Mouse (Mus musculus) neural tube, embryonic 14.5 days (tissue): ENCODE data around the gene Gtf3c3. TPM values are rescaled to one million over a fixed set of nuclear protein-coding genes. Genes with fewer than 3 reads are reported as not detected.

Experiments
- ATAC-seq: fragments of 200-750 bp; cut with Nextera tagmentation; 2 replicates; pipeline ENCODE4 v1.8.0; 2017; ENCODE audit warnings: low read depth, mild to moderate bottlenecking, moderate TSS enrichment, moderate library complexity
- H3K27ac ChIP-seq: fragments of 300-500 bp; sonication (generic); 2 replicates; pipeline ENCODE4 v1.5.1; 2014; ENCODE audit warnings: low read depth, mild to moderate bottlenecking, control low read depth, low read length, moderate library complexity, mixed read lengths
- H3K27me3 ChIP-seq: fragments of 300-500 bp; sonication (generic); 2 replicates; pipeline ENCODE4 v1.6.1; 2014; ENCODE audit warnings: low read length; ENCODE audit not compliant: control insufficient read depth, insufficient read depth
- H3K36me3 ChIP-seq: fragments of 300-500 bp; sonication (generic); 2 replicates; pipeline ENCODE4 v1.6.1; 2014; ENCODE audit warnings: low read length, mixed read lengths; ENCODE audit not compliant: control insufficient read depth, insufficient read depth
- H3K4me1 ChIP-seq: fragments of 300-500 bp; sonication (generic); 2 replicates; pipeline ENCODE4 v1.6.1; 2014; ENCODE audit warnings: low read length; ENCODE audit not compliant: control insufficient read depth, insufficient read depth
- H3K4me2 ChIP-seq: fragments of 300-500 bp; sonication (generic); 2 replicates; pipeline ENCODE4 v1.6.1; 2014; ENCODE audit warnings: mild to moderate bottlenecking, low read depth, low read length, control low read depth
- H3K4me3 ChIP-seq: fragments of 300-500 bp; sonication (generic); 2 replicates; pipeline ENCODE4 v1.5.1; 2014; ENCODE audit warnings: low read depth, low read length, control low read depth, mixed read lengths
- H3K9ac ChIP-seq: fragments of 300-500 bp; sonication (generic); replicated peaks from 2 replicates; pipeline ENCODE4 v1.6.1; 2014; ENCODE audit warnings: low read depth, mild to moderate bottlenecking, control low read depth, low read length, mixed read lengths
- H3K9me3 ChIP-seq: fragments of 300-500 bp; sonication (generic); 2 replicates; pipeline ENCODE4 v1.6.1; 2016; ENCODE audit warnings: low read length; ENCODE audit not compliant: control insufficient read depth
- WGBS: fragments of 180-500 bp; shearing (Covaris S2); extraction: QIAGEN DNeasy Blood & Tissue Kit; methylation state at CpG from one replicate; pipeline ENCODE4 v1.1.7; 2014; 5-methylcytosine and 5-hydroxymethylcytosine counted together
- polyA plus RNA-seq: library from polyadenylated mRNA; unstranded; fragments of >200 nt; fragmentation: Nextera tagmentation; extraction: Ambion mirVana; gene quantifications from 2 replicates; pipeline ENCODE4 v1.2.1, GENCODE M21; 2014

Gene Gtf3c3
- 27.5 and 34.4 TPM in 2 replicates for polyA plus RNA-seq

DNA sequence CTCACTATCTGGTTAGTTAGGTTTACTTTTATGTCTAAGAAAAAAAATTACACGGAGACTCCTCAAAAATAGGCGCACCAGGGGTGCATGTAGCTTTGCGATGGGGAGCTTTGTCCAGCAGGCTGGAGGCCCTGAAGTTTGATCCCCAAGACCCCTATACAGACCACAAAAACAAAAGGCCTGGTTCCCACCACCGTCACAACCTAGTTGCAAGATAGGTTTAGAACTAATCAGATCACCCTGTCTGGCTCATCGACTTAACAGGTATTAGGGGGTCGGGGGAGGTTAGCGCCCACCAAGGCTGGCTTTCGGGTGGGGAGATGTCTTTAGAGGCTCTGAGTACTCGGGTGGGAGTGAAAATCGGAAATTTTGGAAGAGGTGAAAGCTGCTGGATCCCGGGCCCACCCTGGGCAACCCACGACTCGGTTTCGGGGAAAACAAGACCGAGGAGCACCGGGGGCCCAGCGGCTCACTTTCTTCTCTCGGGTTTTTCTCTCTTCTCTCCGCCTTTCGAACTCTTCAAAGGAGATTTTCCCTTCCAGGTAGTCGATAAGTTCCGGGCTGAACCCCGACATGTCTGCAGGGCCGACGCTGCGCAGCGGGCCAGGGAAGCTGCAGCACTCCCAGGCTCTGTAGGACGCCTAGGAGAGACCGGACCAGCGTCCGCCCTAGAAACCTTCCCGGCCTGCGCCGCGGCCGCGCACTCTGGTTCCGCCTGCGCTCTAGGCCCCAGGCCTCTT lies at the start of gene Gtf3c3:
Gene Gtf3c3 (minus strand): TSS at position 632 of the 740 bp plus-strand sequence.
- no peaks in the 10 kb centered on the region for H3K36me3 ChIP-seq
- H3K9me3 ChIP-seq, result no peaks in the 10 kb centered on the region
- H3K27ac ChIP-seq, result no peak within 1 kb of the TSS
- peak within 1 kb of the TSS; percentile 64 for H3K9ac ChIP-seq
- 3% methylated on average over 39 of the region's 39 CpGs for WGBS
- peak within 1 kb of the TSS; percentile 42 for H3K4me3 ChIP-seq
- peak within 1 kb of the TSS; percentile 67 for H3K4me2 ChIP-seq
- H3K27me3 ChIP-seq, result no peaks in the 10 kb centered on the region
- ATAC-seq, result peak; percentile 99
- H3K4me1 ChIP-seq, result 0 out of 2 replicates have a peak, but pooled peaks cover 3% of the 10 kb centered on the region

DNA sequence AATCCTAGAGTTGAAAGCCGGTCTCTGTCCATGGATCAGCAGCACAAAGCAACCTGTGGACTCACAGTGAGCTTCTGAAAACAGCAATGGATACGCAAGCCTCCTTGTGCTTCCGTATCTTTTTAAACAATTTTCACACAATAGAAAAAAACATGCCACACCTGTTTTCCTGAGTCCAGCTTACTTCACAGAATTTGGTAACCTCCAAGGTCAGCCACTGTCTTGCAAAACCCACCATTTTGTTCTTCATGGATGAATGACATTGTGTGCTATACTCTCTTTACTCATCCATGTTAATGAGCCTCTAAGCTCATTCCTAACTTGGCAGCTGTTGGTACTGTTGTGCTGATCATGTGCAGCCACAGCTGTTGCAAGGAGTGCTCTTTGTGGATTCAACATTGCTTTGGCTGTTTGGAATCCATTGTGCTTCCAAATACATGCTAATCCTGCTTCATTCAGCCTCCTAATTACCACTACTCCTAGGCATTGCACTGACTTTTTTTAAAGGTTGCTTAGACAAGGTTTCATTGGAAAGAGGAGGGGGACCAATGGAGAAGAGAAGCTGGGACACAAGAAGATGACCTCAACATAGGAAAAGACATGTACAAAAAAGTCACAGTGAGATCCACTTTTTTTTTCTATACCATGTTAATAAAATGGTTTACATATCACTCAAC lies 46.1 kb upstream of the Gtf3c3 start:
- Histone ChIP-seq H3K9ac (no peak overlapping the region), H3K4me2 (no peak overlapping the region), H3K36me3 (peaks cover 8% of the 10 kb centered on the region; the same call in 1 of the 2 replicates), H3K4me1 (no peaks in the 10 kb centered on the region), H3K27me3 (no peaks in the 10 kb centered on the region), H3K27ac (no peak overlapping the region), H3K9me3 (no peaks in the 10 kb centered on the region), H3K4me3 (no peak overlapping the region)
- WGBS, result 91% methylated on average over 3 of the region's 3 CpGs
- ATAC-seq, result no peak; the same call in 1 of the 2 replicates

DNA sequence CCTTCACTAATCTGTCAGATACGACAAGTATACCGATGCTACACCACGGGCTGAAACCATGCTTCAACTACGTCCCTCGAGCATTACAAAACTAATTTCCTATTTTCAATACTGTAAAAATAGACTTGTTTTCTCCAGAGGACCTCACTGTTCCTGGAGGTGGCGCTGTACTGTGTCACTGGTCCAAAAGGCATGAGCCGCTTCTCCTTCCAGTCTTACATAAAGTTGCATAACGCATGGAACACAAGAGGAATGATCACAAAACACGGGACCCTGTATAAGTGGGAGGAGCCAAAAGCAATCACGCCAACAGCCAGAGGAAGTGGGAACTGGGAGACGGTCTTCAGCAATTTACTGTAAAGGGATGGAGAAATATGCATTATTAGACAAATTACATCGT lies 41.7 kb upstream of the Gtf3c3 start:
- WGBS, result 96% methylated on average over 12 of the region's 12 CpGs
- Histone ChIP-seq H3K4me1 (no peaks in the 10 kb centered on the region), H3K4me3 (no peak overlapping the region), H3K36me3 (peaks cover 15% of the 10 kb centered on the region; the same call in 1 of the 2 replicates), H3K4me2 (no peak overlapping the region), H3K9ac (no peak overlapping the region), H3K27ac (no peak overlapping the region), H3K9me3 (no peaks in the 10 kb centered on the region), H3K27me3 (no peaks in the 10 kb centered on the region)
- no peak for ATAC-seq

DNA sequence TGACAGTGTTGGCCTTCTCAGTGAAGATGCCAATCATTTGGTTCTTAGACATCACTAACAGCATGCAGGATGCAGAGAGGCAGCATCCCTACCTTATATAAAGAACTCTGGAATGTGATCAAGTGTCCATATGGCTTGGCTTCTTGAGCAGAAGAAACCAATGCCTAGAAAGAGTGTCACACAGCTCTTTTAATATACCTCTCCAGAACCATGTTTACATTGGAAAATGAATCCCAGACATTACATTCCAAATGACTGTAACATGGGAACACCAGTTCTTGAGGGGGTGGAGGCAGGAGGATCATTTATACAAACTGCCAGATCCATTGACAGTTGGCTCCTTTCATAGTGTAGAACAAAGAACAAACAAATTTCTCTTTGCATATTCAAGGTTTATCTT lies 29.9 kb upstream of the Gtf3c3 start:
- no peaks in the 10 kb centered on the region for H3K4me1 ChIP-seq
- no peaks in the 10 kb centered on the region for H3K9me3 ChIP-seq
- H3K4me2 ChIP-seq, result no peak overlapping the region
- H3K36me3 ChIP-seq, result no peaks in the 10 kb centered on the region
- no peaks in the 10 kb centered on the region for H3K27me3 ChIP-seq
- no peak overlapping the region for H3K4me3 ChIP-seq
- H3K9ac ChIP-seq, result no peak overlapping the region
- no peak overlapping the region for H3K27ac ChIP-seq
- ATAC-seq, result no peak

DNA sequence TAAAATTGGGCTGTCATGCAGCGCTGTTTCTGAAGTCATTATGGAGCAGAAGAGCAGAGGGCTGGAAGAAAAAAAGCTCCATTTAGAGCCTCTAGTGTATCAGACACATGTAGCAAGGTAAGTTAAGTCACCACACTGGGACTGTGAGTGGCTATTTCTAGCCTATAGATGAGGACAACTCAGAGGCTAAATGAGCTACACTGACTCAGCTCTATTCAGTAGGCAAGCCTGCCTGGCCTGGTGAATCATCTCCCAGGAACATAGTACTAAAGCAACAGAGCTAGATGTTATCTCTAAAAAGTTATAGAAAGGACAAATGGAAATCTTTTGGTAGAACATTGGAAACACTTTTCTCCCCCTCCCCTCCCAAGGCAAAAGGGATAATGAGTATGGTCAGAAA lies 28.6 kb upstream of the Gtf3c3 start:
- Histone ChIP-seq H3K4me2 (no peak overlapping the region), H3K36me3 (no peaks in the 10 kb centered on the region), H3K4me3 (no peak overlapping the region), H3K9ac (no peak overlapping the region), H3K9me3 (no peaks in the 10 kb centered on the region), H3K27ac (no peak overlapping the region), H3K4me1 (no peaks in the 10 kb centered on the region), H3K27me3 (no peaks in the 10 kb centered on the region)
- WGBS, result 95% methylated on average over 1 of the region's 1 CpGs
- ATAC-seq, result no peak

DNA sequence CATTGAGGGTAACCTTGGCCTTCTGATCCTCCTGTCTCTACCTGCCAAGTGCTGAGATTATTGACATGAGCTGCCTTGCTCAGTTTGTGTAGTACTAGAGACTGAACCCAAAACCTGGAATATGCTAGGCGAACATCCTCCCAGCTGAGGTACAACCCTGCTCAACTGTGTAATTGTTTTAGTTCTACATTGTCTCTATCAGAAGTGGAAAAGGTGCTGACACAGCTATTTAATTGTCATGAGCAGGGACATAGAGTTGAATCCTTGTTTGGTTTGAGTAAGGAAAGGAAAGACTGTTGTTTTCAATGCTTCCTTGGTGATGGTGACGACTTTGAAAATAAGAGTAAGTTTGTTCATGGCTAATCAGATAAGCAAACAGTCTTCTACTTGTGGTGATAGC lies 13.3 kb upstream of the Gtf3c3 start:
- Histone ChIP-seq H3K27me3 (no peaks in the 10 kb centered on the region), H3K4me1 (no peaks in the 10 kb centered on the region), H3K4me3 (no peak overlapping the region), H3K36me3 (no peaks in the 10 kb centered on the region), H3K9ac (no peak overlapping the region), H3K4me2 (no peak overlapping the region), H3K27ac (no peak overlapping the region), H3K9me3 (no peaks in the 10 kb centered on the region)
- ATAC-seq, result no peak
- 91% methylated on average over 2 of the region's 2 CpGs for WGBS

DNA sequence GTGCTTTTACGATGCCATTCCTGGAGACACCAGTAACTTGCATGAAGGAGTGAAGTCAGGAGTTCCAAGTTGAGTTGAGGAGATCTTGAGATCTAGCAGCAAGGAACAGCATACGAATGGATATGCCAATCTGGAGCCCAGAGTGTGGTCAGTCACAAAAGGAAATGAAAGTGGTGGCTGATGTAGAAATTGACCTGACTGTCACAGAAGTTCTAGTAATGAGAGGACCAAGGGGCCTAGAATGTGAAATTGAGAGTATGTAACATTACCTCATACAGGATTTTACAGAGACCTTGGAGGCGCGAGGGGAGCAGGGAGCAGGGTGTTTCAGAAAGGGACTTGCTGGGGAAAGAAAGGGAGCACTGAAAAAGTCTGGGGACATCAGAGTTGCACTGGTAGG lies 10.1 kb upstream of the Gtf3c3 start:
- Histone ChIP-seq H3K4me3 (no peak overlapping the region), H3K9ac (no peak overlapping the region), H3K9me3 (no peaks in the 10 kb centered on the region), H3K36me3 (no peaks in the 10 kb centered on the region), H3K4me1 (no peaks in the 10 kb centered on the region), H3K4me2 (no peak overlapping the region), H3K27me3 (no peaks in the 10 kb centered on the region), H3K27ac (no peak overlapping the region)
- 78% methylated on average over 4 of the region's 4 CpGs for WGBS
- no peak for ATAC-seq

DNA sequence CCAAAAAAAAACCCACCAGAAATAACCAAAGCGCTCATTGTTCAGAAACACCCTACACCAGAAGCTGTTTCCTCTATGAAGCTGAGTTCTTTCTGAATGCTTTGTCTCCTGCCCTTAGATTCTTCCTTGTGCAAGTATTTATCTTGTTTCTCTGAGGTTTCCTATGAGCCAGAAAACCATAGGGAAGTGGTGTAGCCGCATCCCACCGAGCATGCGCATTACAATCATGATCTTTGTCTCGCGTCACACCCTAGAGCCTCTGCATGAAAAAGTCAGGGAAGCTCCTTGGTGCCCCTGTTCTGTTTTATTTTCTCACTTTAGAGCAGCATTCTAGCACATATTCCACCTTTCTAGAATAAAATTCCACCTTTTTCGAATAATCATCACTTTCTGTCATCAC lies 4.9 kb upstream of the Gtf3c3 start:
- H3K4me3 ChIP-seq, result no peak overlapping the region
- no peak overlapping the region for H3K9ac ChIP-seq
- H3K9me3 ChIP-seq, result no peaks in the 10 kb centered on the region
- H3K27ac ChIP-seq, result no peak overlapping the region
- no peak overlapping the region for H3K4me2 ChIP-seq
- WGBS, result 55% methylated on average over 7 of the region's 7 CpGs
- no peaks in the 10 kb centered on the region for H3K36me3 ChIP-seq
- no peaks in the 10 kb centered on the region for H3K4me1 ChIP-seq
- H3K27me3 ChIP-seq, result no peaks in the 10 kb centered on the region
- ATAC-seq, result no peak

DNA sequence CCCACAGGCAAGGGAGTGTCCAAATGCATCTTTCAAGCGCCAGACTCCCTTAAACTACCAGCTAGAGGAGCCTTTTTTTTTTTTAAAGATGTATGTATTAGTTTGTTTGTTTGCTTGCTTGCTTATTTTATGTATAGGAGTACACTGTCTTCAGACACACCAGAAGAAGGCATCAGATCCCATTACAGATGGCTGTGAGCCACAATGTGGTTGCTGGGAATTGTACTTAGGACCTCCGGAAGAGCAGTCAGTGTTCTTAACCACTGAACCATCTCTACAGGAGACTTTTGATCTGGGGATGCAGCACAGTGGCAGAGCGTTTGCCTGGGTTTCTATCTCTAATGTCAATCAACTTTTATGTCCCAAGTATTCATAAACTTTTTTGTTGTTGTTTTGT lies 307 bp upstream of the Gtf3c3 start:
- Histone ChIP-seq H3K9me3 (no peaks in the 10 kb centered on the region), H3K27me3 (no peaks in the 10 kb centered on the region), H3K9ac (peak overlapping the region; percentile 64), H3K36me3 (no peaks in the 10 kb centered on the region), H3K4me2 (peak overlapping the region; percentile 67; the same call in 1 of the 2 replicates), H3K4me1 (0 out of 2 replicates have a peak, but pooled peaks cover 3% of the 10 kb centered on the region), H3K27ac (no peak overlapping the region), H3K4me3 (peak overlapping the region; percentile 42)
- no peak for ATAC-seq
- 56% methylated on average over 3 of the region's 3 CpGs for WGBS
